Mouse (Mus musculus) kidney, postnatal 0 days (tissue): ENCODE measurements around the gene Tnpo2. TPM values are rescaled to one million over a fixed set of nuclear protein-coding genes. Genes with fewer than 3 reads are reported as not detected.

Source experiments
- ATAC-seq: fragments of 200-750 bp; cut with Nextera tagmentation; replicated peaks from 2 replicates; pipeline ENCODE4 v1.8.0; 2017; ENCODE audit warnings: low read depth, moderate number of reproducible peaks, moderate TSS enrichment, moderate library complexity; ENCODE audit not compliant: low FRiP score
- DNase-seq: peaks from one replicate; pipeline ENCODE4 v3.0.0-alpha.2; 2016; ENCODE audit warnings: low spot score
- H3K27ac ChIP-seq: fragments of 300-500 bp; sonication (generic); 2 replicates; pipeline ENCODE4 v1.5.1; 2014; ENCODE audit warnings: mild to moderate bottlenecking
- H3K27me3 ChIP-seq: fragments of 300-500 bp; sonication (generic); 2 replicates; pipeline ENCODE4 v1.6.1; 2014; ENCODE audit warnings: low read length, mixed read lengths; ENCODE audit not compliant: insufficient read depth
- H3K36me3 ChIP-seq: fragments of 300-500 bp; sonication (generic); 2 replicates; pipeline ENCODE4 v1.6.1; 2014; ENCODE audit warnings: low read length, mixed read lengths; ENCODE audit not compliant: insufficient read depth
- H3K4me1 ChIP-seq: fragments of 300-500 bp; sonication (generic); replicated peaks from 2 replicates; pipeline ENCODE4 v1.6.1; 2014; ENCODE audit warnings: antibody characterized with exemption, low read length, mixed read lengths; ENCODE audit not compliant: insufficient read depth
- H3K4me2 ChIP-seq: fragments of 300-500 bp; sonication (generic); 2 replicates; pipeline ENCODE4 v1.6.1; 2014; ENCODE audit warnings: mild to moderate bottlenecking, low read length, moderate library complexity, mixed read lengths
- H3K4me3 ChIP-seq: fragments of 300-500 bp; sonication (generic); replicated peaks from 2 replicates; pipeline ENCODE4 v1.5.1; 2014; ENCODE audit warnings: low read depth, low read length
- H3K9ac ChIP-seq: fragments of 300-500 bp; sonication (generic); 2 replicates; pipeline ENCODE4 v1.6.1; 2014; ENCODE audit warnings: low read depth, low read length
- H3K9me3 ChIP-seq: fragments of 300-500 bp; sonication (generic); replicated peaks from 2 replicates; pipeline ENCODE4 v1.6.1; 2016; ENCODE audit warnings: low read length, inconsistent platforms, mixed read lengths
- CTCF ChIP-seq: IDR thresholded peaks from 2 replicates; pipeline ENCODE4 v1.5.1; 2016; ENCODE audit warnings: antibody characterized with exemption, low read depth, mild to moderate bottlenecking, moderate library complexity
- WGBS: fragments of 180-500 bp; shearing (Covaris S2); extraction: QIAGEN DNeasy Blood & Tissue Kit; methylation state at CpG from one replicate; pipeline ENCODE4 v1.1.7; 2014; 5-methylcytosine and 5-hydroxymethylcytosine counted together
- polyA plus RNA-seq: library from polyadenylated mRNA; unstranded; fragments of >200 nt; fragmentation: Nextera tagmentation; extraction: Ambion mirVana; gene quantifications from 2 replicates; pipeline ENCODE4 v1.2.1, GENCODE M21; 2015

Tnpo2 gene
- polyA plus RNA-seq, 1 experiment from 2014 or later = 19.0 TPM

DNA sequence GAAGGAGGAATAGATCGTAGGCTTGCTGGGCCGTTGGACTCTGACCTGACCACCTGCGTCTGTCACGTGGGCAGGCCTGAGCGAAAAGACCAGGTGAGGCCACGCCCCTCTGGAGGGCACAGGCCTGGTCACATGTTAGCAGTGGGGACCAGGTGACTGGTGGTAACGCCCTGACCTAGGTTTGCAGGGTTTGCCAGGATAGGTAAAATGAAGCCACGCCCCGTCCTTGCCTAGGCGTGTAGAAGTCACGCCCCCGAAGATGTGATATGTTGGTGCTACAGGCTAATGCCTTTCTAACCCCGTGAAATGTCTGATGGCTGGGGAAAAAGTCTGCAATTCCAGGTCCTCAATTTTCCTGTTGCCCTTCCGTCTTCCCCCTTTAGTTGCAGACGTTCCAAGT is 45.9 kb upstream of the Tnpo2 start:
- DNase-seq (peak; percentile 79), ATAC-seq (peak; percentile 86)
- H3K9me3 ChIP-seq = no peaks in the 10 kb centered on the region
- 0 out of 2 replicates have a peak, but pooled peaks cover 7% of the 10 kb centered on the region for H3K36me3 ChIP-seq
- H3K4me2 ChIP-seq = peak overlapping the region; percentile 83
- peaks cover 18% of the 10 kb centered on the region for H3K4me1 ChIP-seq
- peak overlapping the region; percentile 69 for H3K9ac ChIP-seq
- H3K4me3 ChIP-seq = peak overlapping the region; percentile 56
- H3K27me3 ChIP-seq = no peaks in the 10 kb centered on the region
- 2% methylated on average over 15 of the region's 15 CpGs for WGBS
- TF ChIP-seq CTCF = no peak
- peak overlapping the region; percentile 96 for H3K27ac ChIP-seq

DNA sequence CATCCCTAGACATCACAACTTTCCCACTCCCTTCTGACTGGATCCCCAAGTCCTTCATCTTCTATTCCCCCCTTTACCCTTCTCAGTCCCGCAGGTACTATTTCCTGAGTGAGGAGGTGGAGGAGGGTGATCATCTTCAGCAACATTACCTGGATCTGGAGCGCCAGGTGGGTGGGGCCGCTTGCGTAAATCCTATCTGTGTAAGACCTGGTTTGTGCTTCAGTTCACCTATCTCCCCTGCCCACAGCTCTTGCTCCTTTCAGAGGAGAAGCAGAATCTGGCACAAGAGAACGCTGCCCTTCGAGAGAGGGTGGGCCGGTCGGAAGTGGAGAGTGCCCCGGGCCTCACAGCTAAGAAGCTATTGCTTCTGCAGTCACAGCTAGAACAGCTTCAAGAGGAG is 42.3 kb upstream of the Tnpo2 start:
- H3K36me3 ChIP-seq = 0 out of 2 replicates have a peak, but pooled peaks cover 10% of the 10 kb centered on the region
- H3K4me1 ChIP-seq = peaks cover 9% of the 10 kb centered on the region; the same call in 1 of the 2 replicates
- no peak overlapping the region for H3K9ac ChIP-seq
- ATAC-seq (no peak), DNase-seq (no peak)
- no peak overlapping the region for H3K4me2 ChIP-seq
- H3K9me3 ChIP-seq = no peaks in the 10 kb centered on the region
- no peaks in the 10 kb centered on the region for H3K27me3 ChIP-seq
- no peak overlapping the region for H3K4me3 ChIP-seq
- no peak for TF ChIP-seq CTCF
- H3K27ac ChIP-seq = no peak overlapping the region
- 92% methylated on average over 9 of the region's 9 CpGs for WGBS

DNA sequence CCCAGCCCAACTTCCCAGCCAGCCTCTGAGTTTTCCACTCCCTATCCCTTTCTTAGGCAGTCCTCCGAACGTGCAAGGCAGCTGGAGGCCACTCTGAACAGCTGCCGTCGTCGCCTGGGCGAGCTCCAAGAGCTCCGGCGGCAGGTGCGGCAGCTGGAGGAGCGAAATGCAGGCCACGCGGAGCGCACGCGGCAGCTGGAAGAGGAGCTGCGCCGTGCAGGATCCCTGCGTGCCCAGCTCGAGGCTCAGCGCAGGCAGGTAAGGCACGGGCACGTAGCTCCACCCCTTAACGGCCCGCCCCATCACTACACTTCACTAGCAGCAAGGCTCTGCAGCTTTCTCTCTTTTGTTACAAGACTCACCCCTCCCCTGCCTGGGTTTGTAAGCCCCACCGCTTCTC is 41.0 kb upstream of the Tnpo2 start:
- Histone ChIP-seq H3K4me2 (no peak overlapping the region), H3K4me3 (no peak overlapping the region), H3K27ac (no peak overlapping the region), H3K9me3 (no peaks in the 10 kb centered on the region), H3K27me3 (no peaks in the 10 kb centered on the region), H3K9ac (no peak overlapping the region), H3K36me3 (0 out of 2 replicates have a peak, but pooled peaks cover 10% of the 10 kb centered on the region), H3K4me1 (peaks cover 8% of the 10 kb centered on the region; the same call in 1 of the 2 replicates)
- no peak for DNase-seq
- WGBS = 24% methylated on average over 25 of the region's 25 CpGs
- no peak for TF ChIP-seq CTCF
- ATAC-seq = no peak

DNA sequence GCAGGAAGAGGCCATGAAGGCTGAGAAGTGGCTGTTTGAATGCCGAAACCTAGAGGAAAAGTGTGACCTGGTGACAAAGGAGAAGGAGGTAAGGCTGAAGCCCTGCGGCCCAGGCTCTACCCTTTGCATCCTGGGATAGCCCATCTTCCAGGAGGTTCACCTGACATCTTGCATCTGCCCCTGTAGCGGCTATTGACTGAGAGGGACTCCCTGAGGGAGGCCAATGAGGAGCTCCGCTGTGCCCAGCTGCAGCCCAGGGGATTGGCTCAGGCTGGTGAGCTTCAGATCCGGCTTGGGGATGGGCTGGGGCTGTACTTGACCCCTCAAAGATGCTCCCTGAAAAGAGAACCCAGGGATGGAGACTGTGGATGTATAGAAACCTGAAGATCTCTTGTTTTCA is 39.7 kb upstream of the Tnpo2 start:
- Histone ChIP-seq H3K4me3 (no peak overlapping the region), H3K36me3 (0 out of 2 replicates have a peak, but pooled peaks cover 10% of the 10 kb centered on the region), H3K4me1 (no peaks in the 10 kb centered on the region), H3K27me3 (no peaks in the 10 kb centered on the region), H3K27ac (no peak overlapping the region), H3K9ac (no peak overlapping the region), H3K4me2 (no peak overlapping the region), H3K9me3 (no peaks in the 10 kb centered on the region)
- ATAC-seq (no peak), DNase-seq (no peak)
- TF ChIP-seq CTCF = no peak
- 82% methylated on average over 5 of the region's 5 CpGs for WGBS

DNA sequence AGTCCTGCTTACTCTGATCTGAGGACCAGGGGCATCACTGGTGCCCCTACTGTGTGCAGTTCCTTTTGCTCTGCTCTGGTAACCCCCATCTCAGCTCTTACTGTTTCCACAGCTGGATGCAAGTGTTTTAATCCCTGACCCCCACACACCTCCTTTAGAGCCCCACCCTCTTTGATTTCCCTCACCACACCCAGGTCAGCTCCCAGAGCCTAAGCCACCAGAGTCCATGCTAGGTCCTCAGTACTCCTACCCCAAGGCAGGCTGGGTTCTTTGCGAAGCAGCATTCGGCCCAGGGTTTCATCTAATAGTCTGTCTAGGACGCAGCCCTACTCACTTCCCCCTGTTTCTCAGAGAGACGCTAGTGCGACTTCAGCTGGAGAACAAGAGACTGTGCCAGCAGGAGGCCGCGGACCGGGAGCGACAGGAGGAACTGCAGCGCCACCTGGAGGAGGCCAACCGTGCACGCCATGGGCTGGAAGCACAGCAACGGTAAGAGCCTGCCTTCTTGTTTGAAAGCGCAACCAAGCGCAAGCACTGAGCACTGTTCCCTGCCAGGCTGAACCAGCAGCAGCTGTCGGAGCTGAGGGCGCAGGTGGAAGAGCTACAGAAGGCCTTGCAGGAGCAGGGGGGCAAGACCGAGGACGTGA is 38.9 kb upstream of the Tnpo2 start:
- Histone ChIP-seq H3K27ac (no peak overlapping the region), H3K27me3 (no peaks in the 10 kb centered on the region), H3K4me1 (no peaks in the 10 kb centered on the region), H3K4me3 (no peak overlapping the region), H3K36me3 (0 out of 2 replicates have a peak, but pooled peaks cover 10% of the 10 kb centered on the region), H3K9ac (no peak overlapping the region), H3K9me3 (no peaks in the 10 kb centered on the region), H3K4me2 (no peak overlapping the region)
- WGBS = 9% methylated on average over 19 of the region's 19 CpGs
- DNase-seq (peak; percentile 94), ATAC-seq (peak; percentile 55; the same call in 1 of the 2 replicates)
- TF ChIP-seq CTCF = peak; percentile 90

DNA sequence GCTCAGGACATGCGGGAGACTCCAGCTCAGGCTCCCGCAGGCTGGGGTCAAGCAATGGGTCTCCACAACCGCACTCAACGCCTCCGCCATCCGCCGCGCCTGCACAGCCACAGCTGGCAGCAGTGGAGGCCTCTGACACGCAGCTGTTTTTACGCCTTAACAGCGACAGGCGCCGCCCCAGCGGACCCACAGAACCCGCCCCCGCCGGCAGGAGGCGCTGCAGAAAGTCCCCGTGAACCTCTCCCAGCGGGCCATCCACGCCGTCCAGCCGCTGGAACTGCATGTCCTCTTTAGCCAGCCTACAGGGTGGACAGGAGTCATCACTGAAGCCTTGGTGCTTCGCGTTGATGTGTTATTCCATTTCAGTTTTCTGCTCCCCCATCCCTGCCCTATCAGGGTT is 29.0 kb upstream of the Tnpo2 start:
- DNase-seq (peak; percentile 10), ATAC-seq (no peak)
- no peaks in the 10 kb centered on the region for H3K36me3 ChIP-seq
- 0 out of 2 replicates have a peak, but pooled peaks cover 6% of the 10 kb centered on the region for H3K27me3 ChIP-seq
- WGBS = 18% methylated on average over 25 of the region's 25 CpGs
- no peaks in the 10 kb centered on the region for H3K9me3 ChIP-seq
- TF ChIP-seq CTCF = peak; percentile 55
- no peak overlapping the region for H3K4me3 ChIP-seq
- no peaks in the 10 kb centered on the region for H3K4me1 ChIP-seq
- H3K9ac ChIP-seq = no peak overlapping the region
- H3K27ac ChIP-seq = no peak overlapping the region
- H3K4me2 ChIP-seq = no peak overlapping the region
